Mouse (Mus musculus) MEL (cell line): ENCODE data around the gene Irgm2. TPM values are rescaled to one million over a fixed set of nuclear protein-coding genes. Genes with fewer than 3 reads are reported as not detected.
"Not testable (repeated sequence)": the region's sequence is repeated elsewhere in the genome, so short reads cannot be mapped to it uniquely, and the experiment has no call there.

Experiments
- DNase-seq: peaks from one replicate; pipeline ENCODE4 v3.0.0; 2011; ENCODE audit warnings: low read depth, low spot score
- H3K27ac ChIP-seq: 2 replicates; pipeline ENCODE4 v1.5.1; 2012; ENCODE audit warnings: low read depth, mild to moderate bottlenecking, control low read depth, low read length, moderate library complexity; ENCODE audit not compliant: control insufficient read depth
- H3K27me3 ChIP-seq, 2 experiments: fragments of 150-350 bp in 1 of 2; sonication (generic) in 1 of 2; 2 replicates each; pipeline ENCODE4 v1.6.1; 2012; ENCODE audit warnings: low read length in 2 of 2, mild to moderate bottlenecking in 2 of 2, improper control_type of control experiment in 1 of 2, moderate library complexity in 1 of 2; ENCODE audit not compliant: insufficient read depth in 2 of 2, control insufficient read depth in 1 of 2
- H3K36me3 ChIP-seq, 2 experiments: 2 replicates each; pipeline ENCODE4 v1.6.1; 2012 to 2014; ENCODE audit warnings: low read length in 2 of 2, improper control_type of control experiment in 1 of 2, inconsistent platforms in 1 of 2, mild to moderate bottlenecking in 1 of 2; ENCODE audit not compliant: insufficient read depth in 2 of 2, control insufficient read depth in 1 of 2
- H3K4me1 ChIP-seq, 2 experiments: fragments of 150-350 bp in 1 of 2; sonication (generic) in 1 of 2; 2 replicates each; pipeline ENCODE4 v1.6.1; 2012; ENCODE audit warnings: low read length in 2 of 2, improper control_type of control experiment in 1 of 2, mild to moderate bottlenecking in 1 of 2; ENCODE audit not compliant: insufficient read depth in 2 of 2, control insufficient read depth in 1 of 2
- H3K4me3 ChIP-seq, 2 experiments: fragments of 150-350 bp in 1 of 2; sonication (generic) in 1 of 2; 2 replicates each; pipeline ENCODE4 v1.5.1; 2012; ENCODE audit warnings: low read depth in 2 of 2, low read length in 2 of 2, mild to moderate bottlenecking in 2 of 2, moderate library complexity in 2 of 2, control low read depth in 1 of 2, improper control_type of control experiment in 1 of 2; ENCODE audit not compliant: control insufficient read depth in 1 of 2, insufficient read depth in 1 of 2
- H3K79me2 ChIP-seq: 2 replicates; pipeline ENCODE4 v1.6.1; 2012; ENCODE audit warnings: mild to moderate bottlenecking, low read length, moderate library complexity; ENCODE audit not compliant: control insufficient read depth, poor library complexity, insufficient read depth
- H3K9ac ChIP-seq: 2 replicates; pipeline ENCODE4 v1.6.1; 2012; ENCODE audit warnings: low read depth, mild to moderate bottlenecking, control low read depth, low read length, moderate library complexity; ENCODE audit not compliant: control insufficient read depth, poor library complexity, severe bottlenecking
- H3K9me3 ChIP-seq: fragments of 150-350 bp; sonication (generic); replicated peaks from 2 replicates; pipeline ENCODE4 v1.6.1; 2012; ENCODE audit warnings: mild to moderate bottlenecking, low read length, improper control_type of control experiment, moderate library complexity; ENCODE audit not compliant: insufficient read depth
- CHD1 ChIP-seq: IDR thresholded peaks from 2 replicates; pipeline ENCODE4 v1.6.1; 2012; ENCODE audit warnings: low read depth, mild to moderate bottlenecking, inconsistent platforms, low read length, improper control_type of control experiment
- CHD2 ChIP-seq: IDR thresholded peaks from 2 replicates; pipeline ENCODE4 v1.6.1; 2011; ENCODE audit warnings: low read length, improper control_type of control experiment
- ETS1 ChIP-seq: IDR thresholded peaks from 2 replicates; pipeline ENCODE4 v1.6.1; 2012; ENCODE audit warnings: low read depth, mild to moderate bottlenecking, inconsistent platforms, low read length, improper control_type of control experiment, moderate library complexity
- GABPA ChIP-seq: IDR thresholded peaks from 2 replicates; pipeline ENCODE4 v1.6.1; 2012; ENCODE audit warnings: low read depth, mild to moderate bottlenecking, inconsistent platforms, low read length, improper control_type of control experiment, moderate library complexity
- MAZ ChIP-seq: IDR thresholded peaks from 2 replicates; pipeline ENCODE4 v1.6.1; 2012; ENCODE audit warnings: low read depth, mild to moderate bottlenecking, inconsistent platforms, low read length, improper control_type of control experiment
- MEF2A ChIP-seq: IDR thresholded peaks from 2 replicates; pipeline ENCODE4 v1.6.1; 2014; ENCODE audit warnings: low read depth, mild to moderate bottlenecking, inconsistent platforms, low read length, improper control_type of control experiment; ENCODE audit not compliant: poor library complexity, insufficient replicate concordance, severe bottlenecking; ENCODE audit errors: extremely low read depth
- MYB ChIP-seq: IDR thresholded peaks from 2 replicates; pipeline ENCODE4 v1.6.1; 2011; ENCODE audit warnings: mild to moderate bottlenecking, low read depth, low read length, improper control_type of control experiment
- MYC ChIP-seq: IDR thresholded peaks from 2 replicates; pipeline ENCODE4 v1.6.1; 2011; ENCODE audit warnings: low read depth, mild to moderate bottlenecking, low read length, improper control_type of control experiment, moderate library complexity
- NRF1 ChIP-seq: IDR thresholded peaks from 2 replicates; pipeline ENCODE4 v1.6.1; 2014; ENCODE audit warnings: low read depth, mild to moderate bottlenecking, inconsistent platforms, low read length, improper control_type of control experiment, moderate library complexity; ENCODE audit not compliant: poor library complexity, insufficient read depth, severe bottlenecking
- POLR2A ChIP-seq, 2 experiments: IDR thresholded peaks; 2 replicates each; pipeline ENCODE4 v1.6.1; 2011 to 2012; ENCODE audit warnings: low read length in 2 of 2, mild to moderate bottlenecking in 2 of 2, control low read depth in 1 of 2, improper control_type of control experiment in 1 of 2, low read depth in 1 of 2, moderate library complexity in 1 of 2; ENCODE audit not compliant: control insufficient read depth in 1 of 2, insufficient read depth in 1 of 2, poor library complexity in 1 of 2
- POLR2AphosphoS5 ChIP-seq: IDR thresholded peaks from 2 replicates; pipeline ENCODE4 v1.6.1; 2012; ENCODE audit warnings: low read depth, borderline replicate concordance, mild to moderate bottlenecking, inconsistent platforms, low read length, moderate library complexity, mixed read lengths
- SMC3 ChIP-seq: IDR thresholded peaks from 2 replicates; pipeline ENCODE4 v1.6.1; 2011; ENCODE audit warnings: low read depth, low read length, improper control_type of control experiment
- TBP ChIP-seq: IDR thresholded peaks from 2 replicates; pipeline ENCODE4 v1.8.0; 2011; ENCODE audit warnings: low read depth, low read length, improper control_type of control experiment
- TCF12 ChIP-seq: IDR thresholded peaks from 2 replicates; pipeline ENCODE4 v1.6.1; 2014; ENCODE audit warnings: low read depth, mild to moderate bottlenecking, inconsistent platforms, low read length, improper control_type of control experiment, moderate library complexity
- UBTF ChIP-seq: IDR thresholded peaks from 2 replicates; pipeline ENCODE4 v1.6.1; 2012; ENCODE audit warnings: low read depth, mild to moderate bottlenecking, inconsistent platforms, low read length, improper control_type of control experiment, moderate library complexity, borderline replicate concordance; ENCODE audit not compliant: insufficient read depth
- USF1 ChIP-seq: IDR thresholded peaks from 2 replicates; pipeline ENCODE4 v1.6.1; 2014; ENCODE audit warnings: low read depth, mild to moderate bottlenecking, inconsistent platforms, low read length, improper control_type of control experiment, moderate library complexity
- polyA plus RNA-seq, 2 experiments: library from polyadenylated mRNA; stranded (reverse) in 1 of 2; unstranded in 1 of 2; fragments of >175 nt in 1 of 2; fragments of >200 nt in 1 of 2; gene quantifications; 2 replicates each; pipeline versions ENCODE4 v1.2.1 to v1.2.4; 2012; ENCODE audit warnings: low replicate concordance in 2 of 2, low read depth in 1 of 2; ENCODE audit not compliant: insufficient read length in 2 of 2, insufficient read depth in 1 of 2, missing spikeins in 1 of 2
- total RNA-seq: library from RNA; depleted of rRNA; stranded (reverse); fragments of 300-350 nt; gene quantifications from 2 replicates; pipeline ENCODE4 v1.2.3, GENCODE M21; 2012

The Irgm2 gene
- total and polyA plus RNA-seq, 3 experiments: 1.1 TPM; not detected in 1

DNA sequence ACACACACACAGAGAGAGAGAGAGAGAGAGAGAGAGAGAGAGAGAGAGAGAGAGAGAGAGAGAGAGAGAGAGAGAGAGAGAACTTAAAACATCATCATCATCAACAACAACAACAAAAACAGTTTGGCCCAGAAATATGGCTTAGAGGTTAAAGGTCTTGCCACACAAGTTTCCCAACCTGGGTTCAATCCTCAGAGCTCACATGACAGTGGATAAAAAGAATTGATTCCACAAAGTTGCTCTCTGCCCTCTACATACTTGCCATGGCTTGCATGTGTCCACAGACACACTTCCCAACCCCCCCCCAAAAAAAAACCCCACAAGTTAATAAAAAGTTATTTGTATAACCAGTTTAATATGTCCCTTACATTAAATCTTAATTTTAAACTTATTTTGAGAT lies 27.0 kb downstream of the Irgm2 start:
- no peak overlapping the region for H3K9ac ChIP-seq
- DNase-seq: no peak
- peaks cover 4 to 11% of the 10 kb centered on the region in 2 experiments for H3K27me3 ChIP-seq
- no peaks in the 10 kb centered on the region for H3K9me3 ChIP-seq
- no peaks in the 10 kb centered on the region for H3K79me2 ChIP-seq
- H3K36me3 ChIP-seq: peaks cover 0 to 6% of the 10 kb centered on the region in 2 experiments; a peak in 1 of 4 replicates
- H3K4me3 ChIP-seq: no peak overlapping the region
- H3K4me1 ChIP-seq: peaks cover 2 to 12% of the 10 kb centered on the region in 2 experiments; a peak in 2 of 4 replicates
- no peak overlapping the region for H3K27ac ChIP-seq
- TF ChIP-seq MAZ (no peak), TCF12 (no peak), USF1 (no peak), GABPA (no peak), ETS1 (no peak), POLR2A (IDR thresholded peaks at IDR 0.05; ENCODE audit: control insufficient read depth in 1 of 2, insufficient read depth in 1 of 2, low read depth in 1 of 2, low read length in 2 of 2, poor library complexity in 1 of 2) (no peak), MYB (no peak), SMC3 (no peak), UBTF (no peak), MYC (no peak), POLR2AphosphoS5 (no peak), NRF1 (no peak), CHD2 (no peak), CHD1 (no peak), MEF2A (no peak)

DNA sequence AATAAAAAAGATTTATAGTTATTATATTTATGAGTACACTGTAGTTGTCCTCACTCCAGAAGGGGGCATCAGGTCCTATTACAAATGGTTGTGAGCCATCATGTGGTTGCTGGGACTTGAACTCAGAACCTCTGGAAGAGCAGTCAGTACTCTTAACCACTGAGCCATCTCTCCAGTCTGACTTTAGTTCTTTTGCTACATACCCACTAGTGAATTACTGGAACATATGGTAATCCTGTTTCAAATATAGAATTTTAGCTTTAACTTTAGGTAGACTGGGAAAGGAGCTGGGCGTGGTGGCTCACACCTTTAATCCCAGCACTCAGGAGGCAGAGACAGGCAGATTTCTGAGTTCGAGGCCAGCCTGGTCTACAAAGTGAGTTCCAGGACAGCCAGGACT lies 28.6 kb downstream of the Irgm2 start:
- not testable (repeated sequence) for H3K27ac ChIP-seq, H3K36me3 ChIP-seq, H3K79me2 ChIP-seq, H3K9ac ChIP-seq, H3K4me3 ChIP-seq, DNase-seq, H3K9me3 ChIP-seq
- H3K27me3 ChIP-seq: peaks cover 19 to 22% of the 10 kb centered on the region in 2 experiments
- peaks cover 2 to 12% of the 10 kb centered on the region in 2 experiments; a peak in 2 of 4 replicates for H3K4me1 ChIP-seq
- TF ChIP-seq TBP: peak; percentile 87
